Mouse (Mus musculus): Measurements from ENCODE around the gene Efna5. TPM values are rescaled to one million over a fixed set of nuclear protein-coding genes. Genes with fewer than 3 reads are reported as not detected.

Gene Efna5
- polyA plus RNA-seq, 1 experiment: 2.8 TPM

DNA sequence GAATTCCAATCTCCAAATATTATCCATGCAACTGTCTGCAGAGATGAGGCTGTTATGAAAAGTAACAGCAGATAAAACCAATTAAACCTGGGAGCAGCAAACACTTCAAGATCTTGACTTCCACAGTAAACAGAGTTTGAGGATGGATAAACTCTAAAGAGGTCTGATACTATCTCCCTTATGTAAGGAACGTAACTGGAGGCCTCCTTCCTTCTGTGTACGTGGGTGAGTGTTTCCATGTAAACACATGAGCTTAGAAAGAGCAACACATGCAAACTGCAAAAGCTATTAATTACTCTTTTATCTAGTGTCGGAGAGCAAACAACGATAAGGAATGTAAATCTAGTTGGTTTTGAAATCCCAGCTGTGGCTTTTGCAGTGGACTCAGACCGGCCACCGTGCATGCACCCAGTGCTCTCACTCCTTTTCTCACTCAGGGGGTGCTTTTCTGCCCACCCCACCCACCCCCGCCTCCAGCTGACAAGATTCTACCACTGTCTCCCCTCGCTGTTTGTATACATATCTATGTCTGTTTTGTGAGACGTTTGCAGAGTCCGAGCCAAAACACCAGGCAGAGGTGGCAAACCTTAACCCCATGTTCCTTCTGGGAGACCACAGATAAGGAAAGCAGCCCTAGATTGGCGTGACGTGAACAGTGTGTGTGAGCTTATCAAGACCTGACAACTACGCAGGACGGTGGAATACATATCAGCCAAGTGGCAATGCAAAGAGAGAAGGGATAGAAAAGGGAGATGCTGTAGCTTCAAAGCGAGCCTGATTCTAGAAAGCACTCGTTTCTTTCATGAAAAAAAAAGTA lies 132.1 kb downstream of the Efna5 start:
- Histone ChIP-seq H3K79me2 (ENCODE audit: control insufficient read depth, insufficient read depth) (no peaks in the 10 kb centered on the region), H3K4me2 (ENCODE audit: low read depth) (no peak overlapping the region), H3K36me3 (ENCODE audit: control insufficient read depth, insufficient read depth) (no peaks in the 10 kb centered on the region), H3K27me3 (ENCODE audit: control insufficient read depth, insufficient read depth, insufficient read length) (no peaks in the 10 kb centered on the region), H3K4me3 (no peak overlapping the region), H3ac (ENCODE audit: control insufficient read depth, insufficient read length) (no peak overlapping the region)
- no peak for TF ChIP-seq TCF3 (IDR thresholded peaks at IDR 0.05; ENCODE audit: insufficient read length, low read depth)
- no peak for TF ChIP-seq POLR2A (IDR thresholded peaks at IDR 0.05; ENCODE audit: insufficient read length, low read depth)
- TF ChIP-seq CEBPB (IDR thresholded peaks at IDR 0.05; ENCODE audit: insufficient read depth, poor library complexity, severe bottlenecking): no peak
- TF ChIP-seq SRF (IDR thresholded peaks at IDR 0.05; ENCODE audit: control insufficient read depth, insufficient read length, low read depth): no peak
- TF ChIP-seq TCF12 (IDR thresholded peaks at IDR 0.05; ENCODE audit: insufficient read depth, poor library complexity, severe bottlenecking): no peak
- TF ChIP-seq POLR2AphosphoS2 (IDR thresholded peaks at IDR 0.05; ENCODE audit: insufficient read length, low read depth): no peak
- TF ChIP-seq REST (IDR thresholded peaks at IDR 0.05; ENCODE audit: insufficient read depth, insufficient read length): no peak
- TF ChIP-seq MYOD1 (IDR thresholded peaks at IDR 0.05; ENCODE audit: control insufficient read depth in 1 of 3, insufficient read length in 2 of 3, low read depth in 2 of 3): no peak
- no peak for TF ChIP-seq MAX (IDR thresholded peaks at IDR 0.05; ENCODE audit: low read depth)

DNA sequence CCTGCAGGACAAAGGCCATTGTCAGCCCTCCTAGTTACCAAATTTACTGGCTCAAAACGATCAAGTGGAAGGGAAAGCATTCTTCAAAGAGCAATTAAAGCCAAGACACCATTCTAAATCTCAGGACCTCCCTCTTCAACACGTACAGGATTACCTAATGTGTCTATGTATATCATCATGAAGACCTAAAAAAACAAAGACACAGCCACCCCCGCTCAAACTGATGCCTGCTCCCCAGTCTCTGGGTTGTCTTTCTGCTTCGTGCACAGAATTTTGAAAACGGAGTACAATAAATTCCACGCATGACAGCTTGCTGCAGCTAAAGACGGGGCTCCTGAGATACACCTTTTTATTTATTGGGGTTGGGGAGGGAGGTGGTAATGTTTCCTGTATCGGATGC lies 133.7 kb downstream of the Efna5 start:
- Histone ChIP-seq H3ac (ENCODE audit: control insufficient read depth, insufficient read length) (no peak overlapping the region), H3K4me3 (no peak overlapping the region), H3K79me2 (ENCODE audit: control insufficient read depth, insufficient read depth) (no peaks in the 10 kb centered on the region), H3K36me3 (ENCODE audit: control insufficient read depth, insufficient read depth) (no peaks in the 10 kb centered on the region), H3K4me2 (ENCODE audit: low read depth) (no peak overlapping the region), H3K27me3 (ENCODE audit: control insufficient read depth, insufficient read depth, insufficient read length) (no peaks in the 10 kb centered on the region)
- TF ChIP-seq POLR2AphosphoS2 (IDR thresholded peaks at IDR 0.05; ENCODE audit: insufficient read length, low read depth) (no peak), MYOD1 (IDR thresholded peaks at IDR 0.05; ENCODE audit: control insufficient read depth in 1 of 3, insufficient read length in 2 of 3, low read depth in 2 of 3) (no peak), CEBPB (IDR thresholded peaks at IDR 0.05; ENCODE audit: insufficient read depth, poor library complexity, severe bottlenecking) (no peak)

DNA sequence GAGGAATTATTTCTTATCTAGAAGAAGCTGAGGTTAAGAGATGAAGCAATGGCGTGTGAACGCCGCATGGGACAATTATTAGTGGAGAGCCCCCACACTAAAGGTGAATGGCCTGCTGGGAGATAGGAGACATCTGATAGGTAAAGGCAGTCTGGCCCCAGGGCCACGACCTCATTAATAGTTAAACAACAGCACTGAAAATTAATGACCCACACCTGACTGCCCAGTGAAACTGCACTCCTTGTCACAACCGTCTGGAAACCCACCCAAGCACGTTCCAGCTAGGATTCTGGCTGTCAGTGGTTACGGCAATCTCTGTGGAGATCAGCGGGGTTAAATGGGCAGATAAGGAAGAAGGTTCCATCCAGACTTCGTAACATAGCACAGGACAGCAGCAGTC lies 134.3 kb downstream of the Efna5 start:
- Histone ChIP-seq H3ac (ENCODE audit: control insufficient read depth, insufficient read length) (no peak overlapping the region), H3K27me3 (ENCODE audit: control insufficient read depth, insufficient read depth, insufficient read length) (no peaks in the 10 kb centered on the region), H3K4me3 (no peak overlapping the region)

DNA sequence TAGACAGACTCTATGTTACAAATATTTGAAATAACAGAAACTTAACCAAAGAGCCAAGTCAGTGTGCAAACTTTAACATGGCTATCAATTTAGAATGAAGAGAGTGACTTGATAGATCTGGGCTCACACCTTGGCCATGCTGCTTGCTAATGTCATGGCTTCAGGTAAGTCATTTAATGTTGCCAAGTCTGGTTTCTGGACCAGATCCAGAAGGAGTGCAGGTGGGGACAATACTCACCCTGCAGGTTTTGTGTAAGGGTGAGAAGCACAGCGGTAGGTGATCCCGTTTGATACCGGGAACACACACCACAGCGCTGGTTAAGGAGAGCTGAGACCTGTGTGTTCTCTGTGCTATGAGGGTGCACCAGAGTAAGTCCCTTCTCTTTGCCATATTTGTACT lies 135.8 kb downstream of the Efna5 start:
- H3K27me3 ChIP-seq (ENCODE audit: control insufficient read depth, insufficient read depth, insufficient read length): no peaks in the 10 kb centered on the region
- no peak overlapping the region for H3K4me2 ChIP-seq (ENCODE audit: low read depth)
- H3K79me2 ChIP-seq (ENCODE audit: control insufficient read depth, insufficient read depth): no peaks in the 10 kb centered on the region
- no peak overlapping the region for H3K4me3 ChIP-seq
- H3ac ChIP-seq (ENCODE audit: control insufficient read depth, insufficient read length): no peak overlapping the region
- TF ChIP-seq TCF12 (IDR thresholded peaks at IDR 0.05; ENCODE audit: insufficient read depth, poor library complexity, severe bottlenecking): no peak
- TF ChIP-seq REST (IDR thresholded peaks at IDR 0.05; ENCODE audit: insufficient read depth, insufficient read length): no peak
- no peak for TF ChIP-seq TCF3 (IDR thresholded peaks at IDR 0.05; ENCODE audit: insufficient read length, low read depth)
- TF ChIP-seq MYOG (IDR thresholded peaks at IDR 0.05; ENCODE audit: control insufficient read depth in 1 of 3, insufficient read depth in 1 of 3, insufficient read length in 2 of 3, low read depth in 2 of 3): no peak
- TF ChIP-seq POLR2AphosphoS2 (IDR thresholded peaks at IDR 0.05; ENCODE audit: insufficient read length, low read depth): no peak
- no peak for TF ChIP-seq CEBPB (IDR thresholded peaks at IDR 0.05; ENCODE audit: insufficient read depth, poor library complexity, severe bottlenecking)
- TF ChIP-seq MYOD1 (IDR thresholded peaks at IDR 0.05; ENCODE audit: control insufficient read depth in 1 of 3, insufficient read length in 2 of 3, low read depth in 2 of 3): no peak
- TF ChIP-seq MAX (IDR thresholded peaks at IDR 0.05; ENCODE audit: low read depth): no peak
- TF ChIP-seq USF1 (IDR thresholded peaks at IDR 0.05; ENCODE audit: low read depth): no peak
- TF ChIP-seq SRF (IDR thresholded peaks at IDR 0.05; ENCODE audit: control insufficient read depth, insufficient read length, low read depth): no peak
- no peak for TF ChIP-seq POLR2A (IDR thresholded peaks at IDR 0.05; ENCODE audit: insufficient read length, low read depth)
- no peaks in the 10 kb centered on the region for H3K36me3 ChIP-seq (ENCODE audit: control insufficient read depth, insufficient read depth)

More for the DNA sequence above, 134.3 kb downstream of the Efna5 start:
- TF ChIP-seq POLR2A (IDR thresholded peaks at IDR 0.05; ENCODE audit: insufficient read length, low read depth): no peak
- TF ChIP-seq MYOG (IDR thresholded peaks at IDR 0.05; ENCODE audit: control insufficient read depth in 1 of 3, insufficient read depth in 1 of 3, insufficient read length in 2 of 3, low read depth in 2 of 3): no peak
- no peak for TF ChIP-seq CEBPB (IDR thresholded peaks at IDR 0.05; ENCODE audit: insufficient read depth, poor library complexity, severe bottlenecking)
- no peak for TF ChIP-seq E2F4 (IDR thresholded peaks at IDR 0.05; ENCODE audit: insufficient read depth)
- no peak for TF ChIP-seq MAX (IDR thresholded peaks at IDR 0.05; ENCODE audit: low read depth)
- TF ChIP-seq SRF (IDR thresholded peaks at IDR 0.05; ENCODE audit: control insufficient read depth, insufficient read length, low read depth): no peak
- TF ChIP-seq REST (IDR thresholded peaks at IDR 0.05; ENCODE audit: insufficient read depth, insufficient read length): no peak
- no peak for TF ChIP-seq MYOD1 (IDR thresholded peaks at IDR 0.05; ENCODE audit: control insufficient read depth in 1 of 3, insufficient read length in 2 of 3, low read depth in 2 of 3)
- no peak overlapping the region for H3K4me2 ChIP-seq (ENCODE audit: low read depth)
- no peaks in the 10 kb centered on the region for H3K36me3 ChIP-seq (ENCODE audit: control insufficient read depth, insufficient read depth)
- no peaks in the 10 kb centered on the region for H3K79me2 ChIP-seq (ENCODE audit: control insufficient read depth, insufficient read depth)

GRCm38 (mm10) chr17:62744239-62744638 lies 136.9 kb downstream of the Efna5 start:
- Histone ChIP-seq H3K4me3 (no peak overlapping the region), H3K36me3 (ENCODE audit: control insufficient read depth, insufficient read depth) (no peaks in the 10 kb centered on the region), H3K79me2 (ENCODE audit: control insufficient read depth, insufficient read depth) (no peaks in the 10 kb centered on the region), H3ac (ENCODE audit: control insufficient read depth, insufficient read length) (no peak overlapping the region), H3K4me2 (ENCODE audit: low read depth) (no peak overlapping the region), H3K27me3 (ENCODE audit: control insufficient read depth, insufficient read depth, insufficient read length) (no peaks in the 10 kb centered on the region)
- TF ChIP-seq USF1 (IDR thresholded peaks at IDR 0.05; ENCODE audit: low read depth) (no peak), POLR2AphosphoS2 (IDR thresholded peaks at IDR 0.05; ENCODE audit: insufficient read length, low read depth) (no peak), TCF3 (IDR thresholded peaks at IDR 0.05; ENCODE audit: insufficient read length, low read depth) (no peak), TCF12 (IDR thresholded peaks at IDR 0.05; ENCODE audit: insufficient read depth, poor library complexity, severe bottlenecking) (no peak), REST (IDR thresholded peaks at IDR 0.05; ENCODE audit: insufficient read depth, insufficient read length) (no peak), MAX (IDR thresholded peaks at IDR 0.05; ENCODE audit: low read depth) (no peak), E2F4 (IDR thresholded peaks at IDR 0.05; ENCODE audit: insufficient read depth) (no peak), MYOD1 (IDR thresholded peaks at IDR 0.05; ENCODE audit: control insufficient read depth in 1 of 3, insufficient read length in 2 of 3, low read depth in 2 of 3) (no peak), CEBPB (IDR thresholded peaks at IDR 0.05; ENCODE audit: insufficient read depth, poor library complexity, severe bottlenecking) (no peak), POLR2A (IDR thresholded peaks at IDR 0.05; ENCODE audit: insufficient read length, low read depth) (no peak), MYOG (IDR thresholded peaks at IDR 0.05; ENCODE audit: control insufficient read depth in 1 of 3, insufficient read depth in 1 of 3, insufficient read length in 2 of 3, low read depth in 2 of 3) (no peak), SRF (IDR thresholded peaks at IDR 0.05; ENCODE audit: control insufficient read depth, insufficient read length, low read depth) (no peak)
